Mouse (Mus musculus): ENCODE results near the gene Nbea. TPM values are rescaled to one million over a fixed set of nuclear protein-coding genes. Genes with fewer than 3 reads are reported as not detected.

Gene Nbea
- total RNA-seq (2021): 10 to 100 TPM; 13.6 to 14.8 TPM

- intact Hi-C loops (cut with DNase I): no loop called here
- DNase-seq (ENCODE audit: low spot score): peak; percentile 74
Observed at GRCm38 (mm10) chr3:56183159-56184133, at the start of gene Nbea. TSS of gene Nbea (minus strand) at chr3:56183701.

GRCm38 (mm10) chr3:56229283-56229682 is 45.8 kb upstream of the Nbea start:
- no peak for DNase-seq (ENCODE audit: low spot score)

GRCm38 (mm10) chr3:56215989-56216388 is 32.5 kb upstream of the Nbea start:
- DNase-seq (ENCODE audit: low spot score): no peak
- intact Hi-C loops (cut with DNase I): no loop called here

More at GRCm38 (mm10) chr3:56229283-56229682, 45.8 kb upstream of the Nbea start:
- intact Hi-C loops (cut with DNase I): no loop called here

GRCm38 (mm10) chr3:56203968-56204367 is 20.5 kb upstream of the Nbea start:
- DNase-seq (ENCODE audit: low spot score): no peak
- intact Hi-C loops (cut with DNase I): no loop called here

- intact Hi-C loops (cut with DNase I): no loop called here
- DNase-seq (ENCODE audit: low spot score): no peak
Observed at GRCm38 (mm10) chr3:56188238-56188637, 4.7 kb upstream of the Nbea start.

GRCm38 (mm10) chr3:56187131-56187779 is 3.8 kb upstream of the Nbea start:
- intact Hi-C loops (cut with DNase I): no loop called here

GRCm38 (mm10) chr3:56182371-56183158 is 936 bp downstream of the Nbea start:
- intact Hi-C loops (cut with DNase I): no loop called here
- DNase-seq (ENCODE audit: low spot score): no peak

More at GRCm38 (mm10) chr3:56187131-56187779, 3.8 kb upstream of the Nbea start:
- no peak for DNase-seq (ENCODE audit: low spot score)

GRCm38 (mm10) chr3:56181991-56182370 is 1.5 kb downstream of the Nbea start:
- intact Hi-C loops (cut with DNase I): no loop called here
- DNase-seq (ENCODE audit: low spot score): no peak

- DNase-seq (ENCODE audit: low spot score): no peak
- intact Hi-C loops (cut with DNase I): no loop called here
Observed at GRCm38 (mm10) chr3:56181025-56181424, 2.5 kb downstream of the Nbea start.

- intact Hi-C loops (cut with DNase I): no loop called here
- DNase-seq (ENCODE audit: low spot score): no peak
Observed at GRCm38 (mm10) chr3:56157864-56158263, 25.6 kb downstream of the Nbea start.

- intact Hi-C loops (cut with DNase I): no loop called here
- DNase-seq (ENCODE audit: low spot score): no peak
Observed at GRCm38 (mm10) chr3:56126674-56127073, 56.8 kb downstream of the Nbea start.

- intact Hi-C loops (cut with DNase I): no loop called here
Observed at GRCm38 (mm10) chr3:56116647-56117046, 66.9 kb downstream of the Nbea start.

GRCm38 (mm10) chr3:56108101-56108500 is 75.4 kb downstream of the Nbea start:
- intact Hi-C loops (cut with DNase I): no loop called here

More at GRCm38 (mm10) chr3:56116647-56117046, 66.9 kb downstream of the Nbea start:
- no peak for DNase-seq (ENCODE audit: low spot score)

GRCm38 (mm10) chr3:56097105-56097504 is 86.4 kb downstream of the Nbea start:
- DNase-seq (ENCODE audit: low spot score): no peak

More at GRCm38 (mm10) chr3:56108101-56108500, 75.4 kb downstream of the Nbea start:
- no peak for DNase-seq (ENCODE audit: low spot score)

GRCm38 (mm10) chr3:56079015-56079612 is 104.4 kb downstream of the Nbea start:
- intact Hi-C loops (cut with DNase I): no loop called here
- no peak for DNase-seq (ENCODE audit: low spot score)

More at GRCm38 (mm10) chr3:56097105-56097504, 86.4 kb downstream of the Nbea start:
- intact Hi-C loops (cut with DNase I): no loop called here

GRCm38 (mm10) chr3:56067849-56068248 is 115.7 kb downstream of the Nbea start:
- no peak for DNase-seq (ENCODE audit: low spot score)
- intact Hi-C loops (cut with DNase I): no loop called here

- intact Hi-C loops (cut with DNase I): no loop called here
- no peak for DNase-seq (ENCODE audit: low spot score)
Observed at GRCm38 (mm10) chr3:56066360-56067040, 117.0 kb downstream of the Nbea start.

- intact Hi-C loops (cut with DNase I): no loop called here
- no peak for DNase-seq (ENCODE audit: low spot score)
Observed at GRCm38 (mm10) chr3:56065234-56065633, 118.3 kb downstream of the Nbea start.

All from heart, postnatal 25 days (tissue).